Mouse (Mus musculus): ENCODE measurements around the gene Slc8b1.

DNA sequence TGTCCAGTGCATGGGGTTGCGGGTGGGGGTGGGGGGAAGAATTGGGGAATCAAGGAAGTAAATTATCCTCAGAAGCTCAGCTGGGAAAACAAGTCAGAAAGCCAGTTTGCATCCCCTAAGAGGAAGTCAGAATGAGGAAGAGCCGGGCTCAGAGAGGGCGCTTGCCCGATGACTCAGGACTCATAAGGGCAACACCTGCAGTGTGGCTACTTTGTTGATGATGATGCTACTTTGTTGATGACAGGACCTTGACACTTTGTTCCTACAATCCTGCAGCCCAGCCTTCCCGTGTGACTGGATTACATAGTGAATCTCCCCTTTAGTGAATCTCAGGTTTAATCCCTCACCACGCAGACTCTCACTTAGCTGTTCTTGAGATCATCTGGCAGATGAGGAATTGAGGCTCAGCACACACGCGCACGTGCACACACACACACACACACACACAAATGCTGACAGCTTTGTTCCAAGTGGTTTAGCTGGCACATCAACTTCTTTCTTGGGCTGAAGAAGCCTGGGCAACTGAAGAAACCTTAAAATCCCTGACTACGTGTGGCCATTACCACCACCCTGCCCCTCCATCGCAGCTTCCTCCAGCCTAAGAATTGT lies 59.4 kb downstream of the Slc8b1 start:
- TF ChIP-seq CTCF (conservative IDR thresholded peaks at IDR 0.05; ENCODE audit: insufficient read depth, insufficient read length, low read depth, low read length) (no peak), POLR2A (IDR thresholded peaks at IDR 0.05; ENCODE audit: low read depth, low read length) (no peak)

Data from kidney, adult 2 months (tissue).